Mouse (Mus musculus) embryo, embryonic 10.5 days (tissue): ENCODE data around the gene Gkn3.

ENCODE experiments used
- DNase-seq: peaks from one replicate; pipeline ENCODE4 v3.0.0-alpha.2; 2015; ENCODE audit warnings: low spot score

Gkn3 gene

GRCm38 (mm10) chr6:87350829-87351228 lies 37.9 kb downstream of the Gkn3 start, which contains the start of gene Gkn1:
Gene Gkn1 (minus strand): TSS chr6:87350942.
- no peak for DNase-seq

GRCm38 (mm10) chr6:87335935-87336295 lies 52.8 kb downstream of the Gkn3 start:
- no peak for DNase-seq

GRCm38 (mm10) chr6:87335091-87335934 lies 53.4 kb downstream of the Gkn3 start, which contains the start of gene Antxr1:
Gene Antxr1 (minus strand): TSS chr6:87335821.
- peak; percentile 81 for DNase-seq

GRCm38 (mm10) chr6:87334361-87335090 lies 54.2 kb downstream of the Gkn3 start:
- DNase-seq, result peak; percentile 69
